Mouse (Mus musculus): ENCODE measurements around the gene Riox1.

GRCm38 (mm10) chr12:83965235-83965634 lies 14.8 kb downstream of the Riox1 start:
- no peak for TF ChIP-seq CTCF (IDR thresholded peaks at IDR 0.05; ENCODE audit: control insufficient read depth, insufficient read depth, insufficient replicate concordance, low read depth, low read length)
- no peak for TF ChIP-seq POLR2A (IDR thresholded peaks at IDR 0.05; ENCODE audit: control insufficient read depth, low read depth, low read length)

Data from testis, adult 2 months (tissue).